Mouse (Mus musculus) induced T-regulatory cell, adult 2 months (primary cell): Measurements from ENCODE around the gene Cubn.

ENCODE experiments used
- DNase-seq: peaks from one replicate; pipeline ENCODE4 v3.0.0-alpha.2; 2012; ENCODE audit warnings: low read depth

Cubn gene

GRCm38 (mm10) chr2:13237140-13237901 is 254.3 kb downstream of the Cubn start:
- peak; percentile 82 for DNase-seq

DNA sequence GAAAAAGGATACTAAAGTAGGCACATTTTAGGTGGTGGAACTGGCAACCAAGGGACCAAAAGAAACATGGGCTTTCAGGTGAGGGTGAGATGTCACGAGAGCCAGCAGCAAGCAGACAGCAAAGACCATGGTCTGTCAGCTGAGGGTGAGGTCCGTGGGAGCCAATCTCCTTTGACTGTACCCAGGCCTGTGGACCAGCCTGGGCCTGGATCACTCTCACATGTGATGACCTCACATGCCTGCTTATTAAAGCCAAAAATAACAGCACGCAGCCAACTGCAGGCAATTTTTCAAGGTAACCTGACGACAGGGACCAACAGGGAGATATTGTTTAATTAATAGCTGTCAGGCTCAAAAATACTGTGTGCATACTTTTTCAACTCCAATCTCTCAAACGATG is 255.9 kb downstream of the Cubn start:
- DNase-seq = no peak

GRCm38 (mm10) chr2:13234796-13235195 is 256.8 kb downstream of the Cubn start:
- DNase-seq = no peak

- no peak for DNase-seq
Observed at GRCm38 (mm10) chr2:13233902-13234301, 257.7 kb downstream of the Cubn start.

GRCm38 (mm10) chr2:13233254-13233835 is 258.3 kb downstream of the Cubn start:
- DNase-seq = peak; percentile 42

- DNase-seq = no peak
Observed at GRCm38 (mm10) chr2:13232305-13232704, 259.3 kb downstream of the Cubn start.

GRCm38 (mm10) chr2:13229686-13230085 is 261.9 kb downstream of the Cubn start:
- no peak for DNase-seq
